Mouse (Mus musculus): ENCODE data around the gene Nsun2. TPM values are rescaled to one million over a fixed set of nuclear protein-coding genes. Genes with fewer than 3 reads are reported as not detected.
"Not testable (repeated sequence)": the region's sequence is repeated elsewhere in the genome, so short reads cannot be mapped to it uniquely, and the experiment has no call there.

The Nsun2 gene
- total RNA-seq, 1 experiment from 2014 or later: 206 TPM

DNA sequence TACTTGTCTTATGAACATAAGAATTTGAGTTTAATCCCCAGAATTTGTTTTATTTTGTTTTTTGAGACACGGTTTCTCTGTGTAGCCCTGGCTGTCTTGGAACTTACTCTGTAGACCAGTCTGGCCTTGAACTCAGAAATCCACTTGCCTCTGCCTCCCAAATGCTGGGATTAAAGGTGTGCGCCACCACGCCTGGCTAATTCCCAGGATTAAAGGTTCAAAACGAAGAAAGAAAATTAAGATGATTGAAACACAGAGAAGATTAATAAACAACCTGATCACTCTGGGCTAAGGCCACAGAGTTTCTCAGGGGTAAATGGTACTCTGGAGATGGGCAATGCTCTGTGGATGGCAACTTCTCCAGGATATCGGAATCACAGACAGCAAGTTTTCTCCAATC is 67.3 kb downstream of the Nsun2 start:
- ATAC-seq (replicated peaks in 1 of 2; ENCODE audit: insufficient read depth in 1 of 2, low FRiP score in 2 of 2, low TSS enrichment in 1 of 2, low read depth in 1 of 2, poor library complexity in 2 of 2, severe bottlenecking in 2 of 2): not testable (repeated sequence)

DNA sequence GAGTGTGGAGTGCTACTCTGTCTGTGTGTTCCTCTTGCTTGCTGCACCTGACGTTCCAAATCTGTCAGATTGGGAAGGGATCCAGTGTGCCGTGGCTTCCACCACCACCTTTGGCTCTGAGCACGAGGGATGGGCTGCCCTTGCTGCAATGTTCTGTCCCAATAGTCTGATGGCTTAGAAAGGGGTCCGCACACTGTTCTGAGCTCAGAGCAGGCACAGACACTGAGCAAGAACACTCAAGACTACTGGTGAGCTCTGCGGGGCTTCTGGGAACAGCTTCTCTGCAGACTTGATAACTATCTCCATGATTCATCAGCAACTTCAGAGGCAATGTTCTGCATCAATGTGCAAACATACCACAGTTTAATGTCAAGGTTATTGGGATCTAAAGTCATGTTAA is 67.8 kb downstream of the Nsun2 start:
- ATAC-seq (replicated peaks in 1 of 2; ENCODE audit: insufficient read depth in 1 of 2, low FRiP score in 2 of 2, low TSS enrichment in 1 of 2, low read depth in 1 of 2, poor library complexity in 2 of 2, severe bottlenecking in 2 of 2): no peak

DNA sequence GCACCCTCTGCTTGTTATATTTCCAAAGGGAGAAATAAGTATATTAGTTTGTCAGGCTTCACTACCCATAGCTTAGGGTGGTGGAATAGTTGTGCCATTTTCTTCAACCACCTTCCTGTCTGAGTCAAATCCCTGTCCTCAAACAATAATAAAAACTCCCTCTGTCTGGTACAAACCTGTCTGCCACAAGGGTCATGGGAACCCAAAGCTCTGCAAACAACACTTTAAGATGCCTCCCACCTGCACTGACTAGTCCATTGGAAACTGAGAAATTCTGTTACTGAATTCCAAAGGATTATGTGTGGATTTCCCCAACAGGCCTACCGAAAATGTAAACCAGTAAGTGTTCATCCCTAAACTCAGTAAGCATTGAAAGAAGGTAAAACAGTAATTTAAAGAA is 71.1 kb downstream of the Nsun2 start:
- ATAC-seq (replicated peaks in 1 of 2; ENCODE audit: insufficient read depth in 1 of 2, low FRiP score in 2 of 2, low TSS enrichment in 1 of 2, low read depth in 1 of 2, poor library complexity in 2 of 2, severe bottlenecking in 2 of 2): no peak

DNA sequence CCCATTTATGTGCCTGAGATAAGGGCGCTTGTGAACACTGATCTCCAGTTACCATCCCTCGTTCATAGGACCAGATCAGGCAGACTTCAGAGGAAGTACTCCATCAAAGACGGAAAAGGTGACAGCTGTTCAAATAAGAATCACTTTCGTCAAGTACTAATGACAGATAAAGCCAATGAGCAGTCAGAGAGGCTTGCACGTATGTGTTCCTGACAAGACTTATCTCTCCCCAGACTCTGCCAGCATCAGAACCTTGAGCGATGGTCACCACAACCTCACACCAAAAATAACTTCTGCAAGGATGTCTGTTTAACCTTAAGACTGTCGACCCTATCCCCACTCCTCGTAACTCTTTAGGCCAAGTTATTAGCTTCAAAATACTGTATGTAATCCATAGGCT is 75.2 kb downstream of the Nsun2 start:
- ATAC-seq (replicated peaks in 1 of 2; ENCODE audit: insufficient read depth in 1 of 2, low FRiP score in 2 of 2, low TSS enrichment in 1 of 2, low read depth in 1 of 2, poor library complexity in 2 of 2, severe bottlenecking in 2 of 2): no peak

DNA sequence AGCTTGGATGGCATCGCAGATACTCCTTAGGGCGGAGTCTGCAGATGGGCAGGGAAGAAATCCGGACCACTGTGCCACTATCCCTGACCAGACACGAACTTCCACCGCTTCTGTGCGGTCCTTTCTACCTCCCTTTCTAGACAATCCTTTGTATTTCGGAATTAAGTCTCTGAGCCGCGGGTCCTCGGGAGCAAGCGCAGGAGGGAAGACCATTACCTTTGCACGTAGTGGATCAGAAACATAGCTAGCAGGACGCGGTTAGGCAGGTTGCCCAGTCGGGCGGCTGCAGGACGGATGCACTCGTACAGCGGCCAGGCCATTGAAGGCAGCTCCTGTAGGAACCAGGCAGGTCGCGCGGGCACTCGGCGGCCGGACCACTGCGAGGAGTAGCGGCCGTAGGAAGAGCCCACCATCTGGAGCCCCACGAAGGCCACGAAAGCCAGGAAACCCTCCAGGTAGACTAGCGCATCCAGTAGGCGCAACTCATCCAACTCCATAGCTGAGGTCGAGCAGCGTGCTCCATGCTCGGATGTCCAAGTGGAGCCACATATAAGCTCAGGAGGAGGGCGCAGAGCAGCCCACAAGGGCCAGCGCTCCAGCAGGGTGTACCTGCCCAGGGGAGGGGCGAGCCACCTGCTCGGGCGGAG is 77.3 kb downstream of the Nsun2 start:
- ATAC-seq (replicated peaks in 1 of 2; ENCODE audit: insufficient read depth in 1 of 2, low FRiP score in 2 of 2, low TSS enrichment in 1 of 2, low read depth in 1 of 2, poor library complexity in 2 of 2, severe bottlenecking in 2 of 2): peak; percentile 8 to 20; a peak in 2 of 4 replicates

DNA sequence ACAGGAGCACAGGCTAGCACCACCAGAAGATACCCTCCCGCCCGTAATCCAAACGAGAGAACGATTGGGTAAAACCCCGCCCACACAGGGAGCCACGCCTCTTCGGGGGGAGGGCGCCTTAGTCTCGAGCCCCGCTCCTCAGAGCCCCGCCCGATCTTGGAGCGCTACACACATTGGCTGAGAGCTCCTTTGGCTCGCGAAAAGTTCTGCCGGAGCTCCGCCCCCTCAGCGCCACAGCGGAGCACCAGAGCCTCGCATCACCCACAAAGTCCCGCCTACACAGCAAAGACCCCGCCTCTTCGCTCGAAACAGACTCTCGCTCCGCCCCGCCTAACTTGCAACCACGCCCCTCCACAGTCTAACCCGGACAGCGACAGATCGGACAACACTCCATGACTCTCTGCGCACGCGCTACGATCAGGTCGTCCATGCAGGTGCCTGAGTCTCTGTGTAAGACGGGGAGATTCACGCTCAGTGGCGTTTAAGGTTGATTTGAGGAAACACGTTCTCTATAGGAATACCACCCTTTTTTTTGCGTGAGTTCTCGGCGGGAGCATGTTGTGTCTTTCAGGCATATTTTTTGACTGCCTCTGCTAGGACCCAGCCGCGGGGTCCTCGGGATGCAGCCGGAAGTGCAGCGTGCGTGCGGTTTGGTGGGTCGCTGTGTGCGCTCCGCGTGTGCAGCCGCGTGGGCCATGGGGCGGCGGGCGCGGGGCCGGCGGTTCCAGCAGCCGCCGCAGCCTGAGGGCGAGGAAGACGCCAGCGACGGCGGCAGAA is 78.0 kb downstream of the Nsun2 start, which contains the start of gene Srd5a1:
Gene Srd5a1 (minus strand): TSS at position 45 of the 777 bp plus-strand sequence.
- peak; percentile 92 for ATAC-seq (replicated peaks in 1 of 2; ENCODE audit: insufficient read depth in 1 of 2, low FRiP score in 2 of 2, low TSS enrichment in 1 of 2, low read depth in 1 of 2, poor library complexity in 2 of 2, severe bottlenecking in 2 of 2)

DNA sequence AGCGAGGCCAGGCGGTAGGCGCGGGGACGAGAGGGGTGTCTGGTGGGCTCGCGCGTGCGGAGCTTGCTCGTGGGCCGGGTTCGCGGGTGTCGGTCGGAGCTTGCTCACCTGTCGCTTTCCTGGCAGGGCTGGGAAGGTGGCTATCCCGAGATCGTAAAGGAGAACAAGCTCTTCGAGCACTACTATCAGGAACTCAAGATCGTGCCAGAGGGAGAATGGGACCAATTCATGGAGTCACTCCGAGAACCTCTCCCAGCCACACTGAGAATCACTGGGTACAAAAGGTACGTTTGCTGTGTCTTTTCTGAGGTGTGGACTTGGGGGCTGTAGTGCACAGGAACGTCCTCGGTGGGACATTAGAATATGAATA is 78.6 kb downstream of the Nsun2 start:
- no peak for ATAC-seq (replicated peaks in 1 of 2; ENCODE audit: insufficient read depth in 1 of 2, low FRiP score in 2 of 2, low TSS enrichment in 1 of 2, low read depth in 1 of 2, poor library complexity in 2 of 2, severe bottlenecking in 2 of 2)

DNA sequence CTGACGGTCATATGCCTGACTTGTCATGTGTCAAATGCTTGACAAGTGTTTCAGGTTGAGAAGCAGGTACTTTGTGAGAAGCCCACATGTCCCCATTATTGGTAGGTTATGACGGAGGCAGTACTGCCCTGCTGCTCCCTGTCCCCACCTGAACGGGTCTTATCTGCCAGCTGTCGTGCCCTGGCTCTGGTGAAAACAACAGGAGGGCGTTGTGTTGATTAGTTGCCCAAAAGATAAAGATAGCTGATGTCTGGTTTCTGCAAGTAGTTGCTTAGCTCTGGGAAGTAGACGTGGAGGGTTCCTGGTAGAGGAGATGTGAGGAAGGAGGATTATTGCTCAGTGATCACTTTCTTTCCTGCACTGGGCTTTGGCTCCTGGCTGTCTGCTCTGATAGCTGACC is 83.2 kb downstream of the Nsun2 start:
- no peak for ATAC-seq (replicated peaks in 1 of 2; ENCODE audit: insufficient read depth in 1 of 2, low FRiP score in 2 of 2, low TSS enrichment in 1 of 2, low read depth in 1 of 2, poor library complexity in 2 of 2, severe bottlenecking in 2 of 2)

DNA sequence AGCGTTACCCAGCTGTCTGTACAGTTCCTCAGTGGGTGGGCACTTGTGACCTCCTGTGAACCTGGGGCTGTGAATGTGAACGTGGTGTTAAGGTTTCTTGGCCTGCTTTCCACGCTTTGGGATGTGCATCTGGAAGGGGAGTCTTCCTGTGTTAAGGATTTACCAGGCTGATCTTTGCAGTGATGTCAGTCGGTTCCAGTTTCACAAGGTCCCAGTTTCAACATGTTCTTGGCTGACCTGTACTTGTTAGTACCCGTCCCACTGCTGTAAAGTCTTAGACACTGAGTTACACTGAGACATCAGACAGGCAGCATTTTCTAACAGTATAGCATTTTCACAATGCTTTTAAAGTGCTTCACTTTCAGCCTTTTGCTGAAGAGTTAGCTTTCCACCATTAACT is 90.3 kb downstream of the Nsun2 start:
- no peak for ATAC-seq (replicated peaks in 1 of 2; ENCODE audit: insufficient read depth in 1 of 2, low FRiP score in 2 of 2, low TSS enrichment in 1 of 2, low read depth in 1 of 2, poor library complexity in 2 of 2, severe bottlenecking in 2 of 2)

DNA sequence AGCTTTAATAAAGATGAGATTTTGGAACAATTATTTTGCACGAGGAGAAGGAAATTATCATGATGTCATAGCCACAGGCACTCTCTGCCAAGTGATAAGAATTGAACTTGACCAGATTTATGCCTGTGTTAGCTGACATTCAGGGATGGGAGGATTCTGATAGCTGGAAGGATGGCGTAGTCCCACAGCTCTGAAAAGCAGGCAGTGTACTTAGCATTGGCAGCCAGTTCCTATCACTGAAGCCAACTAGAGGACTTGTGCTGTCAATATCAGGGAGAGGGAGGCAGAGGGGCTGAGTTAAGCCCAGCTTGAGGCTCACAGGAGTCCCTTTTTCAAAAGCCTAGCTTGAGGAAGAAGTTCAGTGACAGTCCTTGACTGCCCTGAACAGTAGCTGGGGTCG is 91.0 kb downstream of the Nsun2 start:
- ATAC-seq (replicated peaks in 1 of 2; ENCODE audit: insufficient read depth in 1 of 2, low FRiP score in 2 of 2, low TSS enrichment in 1 of 2, low read depth in 1 of 2, poor library complexity in 2 of 2, severe bottlenecking in 2 of 2): no peak

DNA sequence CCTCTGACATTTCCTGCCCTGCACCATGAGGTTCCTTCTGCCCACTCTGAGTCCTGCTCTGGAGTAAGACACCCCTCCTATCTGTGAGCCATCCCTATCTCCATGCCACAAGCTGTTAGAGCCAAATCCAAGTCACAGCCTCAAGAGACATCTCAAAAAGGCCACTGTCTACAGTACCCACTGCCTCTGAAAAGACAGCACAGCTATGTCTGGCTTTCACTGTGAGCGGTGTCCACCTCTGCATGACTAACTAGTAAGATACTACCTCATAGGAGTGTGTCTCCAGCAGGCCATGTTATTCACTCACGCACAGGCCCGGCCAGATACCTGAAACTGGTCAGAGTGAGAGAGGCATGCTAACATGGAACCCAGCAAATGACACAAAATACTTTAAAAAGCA is 94.4 kb downstream of the Nsun2 start:
- no peak for ATAC-seq (replicated peaks in 1 of 2; ENCODE audit: insufficient read depth in 1 of 2, low FRiP score in 2 of 2, low TSS enrichment in 1 of 2, low read depth in 1 of 2, poor library complexity in 2 of 2, severe bottlenecking in 2 of 2)

DNA sequence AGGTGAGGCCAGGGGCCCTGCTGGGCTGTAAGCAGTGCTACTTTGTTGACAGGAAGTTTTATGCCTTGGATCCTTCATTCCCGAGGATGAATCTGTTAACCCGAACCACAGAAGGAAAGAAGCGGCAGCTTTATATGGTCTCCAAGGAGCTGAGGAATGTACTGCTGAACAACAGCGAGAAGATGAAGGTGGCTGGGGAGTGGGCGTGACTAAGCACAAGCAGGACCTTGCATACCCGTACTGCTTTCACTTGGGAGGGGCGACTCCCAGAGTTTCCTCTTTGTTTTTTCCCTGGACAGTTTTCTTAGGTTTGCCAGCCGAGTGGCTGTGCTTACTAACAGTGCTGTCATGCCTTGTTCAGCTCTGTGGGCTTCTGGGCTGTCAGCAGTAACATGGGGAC is 97.0 kb downstream of the Nsun2 start:
- no peak for ATAC-seq (replicated peaks in 1 of 2; ENCODE audit: insufficient read depth in 1 of 2, low FRiP score in 2 of 2, low TSS enrichment in 1 of 2, low read depth in 1 of 2, poor library complexity in 2 of 2, severe bottlenecking in 2 of 2)

DNA sequence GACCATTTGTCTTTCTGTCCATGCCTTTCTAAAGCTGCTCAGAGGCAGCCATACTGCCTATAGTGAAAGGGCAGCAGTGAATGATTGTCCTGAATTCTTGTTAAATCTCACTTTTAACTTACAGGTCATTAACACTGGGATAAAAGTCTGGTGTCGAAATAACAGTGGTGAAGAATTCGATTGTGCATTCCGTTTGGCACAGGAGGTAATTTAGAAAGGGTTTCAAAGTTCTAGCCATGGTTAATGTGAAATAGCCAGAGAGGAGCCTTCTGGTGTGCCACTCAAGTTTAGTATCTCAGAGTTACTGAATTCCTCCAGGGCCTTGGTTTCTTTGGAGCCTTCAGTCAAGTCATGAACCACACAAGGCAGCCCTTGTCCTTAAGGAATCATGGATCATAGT is 97.6 kb downstream of the Nsun2 start:
- no peak for ATAC-seq (replicated peaks in 1 of 2; ENCODE audit: insufficient read depth in 1 of 2, low FRiP score in 2 of 2, low TSS enrichment in 1 of 2, low read depth in 1 of 2, poor library complexity in 2 of 2, severe bottlenecking in 2 of 2)

DNA sequence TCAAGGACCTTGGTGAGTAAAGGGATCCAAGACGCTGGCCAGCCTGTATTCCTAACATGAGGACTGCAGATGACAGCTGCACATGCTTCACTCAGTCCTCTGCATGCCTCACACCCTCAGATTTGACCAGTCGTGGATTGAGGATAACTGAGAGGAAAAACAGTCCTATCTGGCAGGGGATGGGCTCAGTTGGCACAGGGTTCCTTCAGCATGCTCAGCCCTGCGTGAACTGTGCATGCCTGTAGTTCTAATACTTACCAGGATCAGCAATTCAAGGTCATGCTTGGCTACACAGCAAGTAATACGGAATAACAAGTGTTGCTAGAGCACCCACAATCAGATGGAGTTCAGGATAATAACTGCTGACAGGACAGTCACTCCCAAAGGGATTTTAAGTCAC is 98.1 kb downstream of the Nsun2 start:
- no peak for ATAC-seq (replicated peaks in 1 of 2; ENCODE audit: insufficient read depth in 1 of 2, low FRiP score in 2 of 2, low TSS enrichment in 1 of 2, low read depth in 1 of 2, poor library complexity in 2 of 2, severe bottlenecking in 2 of 2)

DNA sequence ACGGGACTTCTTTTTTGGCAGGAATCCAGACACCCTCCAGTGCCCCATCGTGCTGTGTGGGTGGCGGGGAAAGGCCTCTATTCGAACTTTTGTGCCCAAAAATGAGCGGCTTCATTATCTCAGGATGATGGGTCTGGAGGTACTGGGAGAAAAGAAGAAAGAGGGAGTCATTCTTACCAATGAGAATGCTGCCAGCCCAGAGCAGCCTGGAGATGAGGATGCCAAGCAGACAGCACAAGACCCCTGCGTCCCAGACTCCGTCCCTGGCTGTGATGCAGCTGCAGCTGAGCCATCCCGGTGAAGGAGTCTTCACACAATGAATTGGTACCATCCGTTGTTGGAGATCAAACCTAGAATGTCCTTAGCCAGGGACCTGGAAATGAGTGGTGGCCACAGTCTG is 100.0 kb downstream of the Nsun2 start:
- no peak for ATAC-seq (replicated peaks in 1 of 2; ENCODE audit: insufficient read depth in 1 of 2, low FRiP score in 2 of 2, low TSS enrichment in 1 of 2, low read depth in 1 of 2, poor library complexity in 2 of 2, severe bottlenecking in 2 of 2)

DNA sequence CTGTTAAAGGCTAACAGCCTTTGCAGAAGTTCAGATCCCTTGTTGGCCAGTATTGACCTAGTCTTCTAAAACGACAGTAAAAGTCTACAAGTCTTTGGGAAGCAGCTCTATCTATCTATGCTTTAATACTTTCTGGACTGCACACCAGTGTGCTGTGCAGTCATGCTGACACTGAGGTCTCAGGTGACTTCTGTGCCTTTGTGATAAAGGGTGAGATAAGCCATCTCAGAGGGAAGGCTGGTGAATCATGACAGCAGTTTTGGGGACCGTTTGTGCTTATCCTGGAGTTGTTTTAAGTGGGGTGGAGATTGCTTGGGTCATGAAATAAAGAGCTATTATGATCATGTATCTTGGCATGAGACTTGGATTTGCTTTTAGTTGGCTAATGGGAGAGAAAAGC is 100.4 kb downstream of the Nsun2 start:
- no peak for ATAC-seq (replicated peaks in 1 of 2; ENCODE audit: insufficient read depth in 1 of 2, low FRiP score in 2 of 2, low TSS enrichment in 1 of 2, low read depth in 1 of 2, poor library complexity in 2 of 2, severe bottlenecking in 2 of 2)

DNA sequence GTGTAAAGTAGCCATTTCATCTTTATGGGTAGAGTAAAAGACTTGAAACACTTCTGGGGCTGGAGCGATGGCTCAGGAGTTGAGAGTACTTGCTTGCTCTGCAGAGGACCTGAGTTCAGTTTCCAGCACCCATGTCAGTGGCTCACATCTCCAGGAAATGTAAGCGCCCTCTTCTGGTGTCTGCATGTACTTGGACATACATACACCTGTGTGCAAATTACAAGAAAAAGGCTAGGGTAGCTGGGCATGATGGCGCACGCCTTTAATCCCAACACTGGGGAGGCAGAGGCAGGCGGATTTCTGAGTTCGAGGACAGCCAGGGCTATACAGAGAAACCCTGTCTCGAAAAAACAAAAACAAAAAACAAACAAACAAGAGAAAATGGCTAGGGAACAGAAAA is 102.3 kb downstream of the Nsun2 start:
- ATAC-seq (replicated peaks in 1 of 2; ENCODE audit: insufficient read depth in 1 of 2, low FRiP score in 2 of 2, low TSS enrichment in 1 of 2, low read depth in 1 of 2, poor library complexity in 2 of 2, severe bottlenecking in 2 of 2): not testable (repeated sequence)

DNA sequence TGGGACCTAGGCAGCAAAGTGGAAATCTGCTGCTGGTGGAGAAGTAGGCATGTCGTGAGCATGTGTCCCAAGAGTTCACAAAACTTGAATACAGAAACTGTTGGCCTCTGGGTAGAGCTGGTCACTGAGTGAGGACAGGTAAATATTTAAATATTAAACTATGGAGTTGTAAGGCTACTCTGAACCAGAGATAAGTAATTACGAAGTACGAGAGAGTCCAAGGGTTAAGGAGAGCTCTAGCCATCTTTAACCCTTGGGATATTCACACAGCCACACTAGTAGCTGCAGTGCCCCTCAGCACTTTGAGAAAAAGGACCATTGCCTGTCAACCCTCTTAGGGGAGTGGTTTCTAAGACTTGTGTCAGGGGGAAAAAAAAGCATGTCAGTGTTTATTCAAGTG is 102.8 kb downstream of the Nsun2 start:
- ATAC-seq (replicated peaks in 1 of 2; ENCODE audit: insufficient read depth in 1 of 2, low FRiP score in 2 of 2, low TSS enrichment in 1 of 2, low read depth in 1 of 2, poor library complexity in 2 of 2, severe bottlenecking in 2 of 2): no peak

DNA sequence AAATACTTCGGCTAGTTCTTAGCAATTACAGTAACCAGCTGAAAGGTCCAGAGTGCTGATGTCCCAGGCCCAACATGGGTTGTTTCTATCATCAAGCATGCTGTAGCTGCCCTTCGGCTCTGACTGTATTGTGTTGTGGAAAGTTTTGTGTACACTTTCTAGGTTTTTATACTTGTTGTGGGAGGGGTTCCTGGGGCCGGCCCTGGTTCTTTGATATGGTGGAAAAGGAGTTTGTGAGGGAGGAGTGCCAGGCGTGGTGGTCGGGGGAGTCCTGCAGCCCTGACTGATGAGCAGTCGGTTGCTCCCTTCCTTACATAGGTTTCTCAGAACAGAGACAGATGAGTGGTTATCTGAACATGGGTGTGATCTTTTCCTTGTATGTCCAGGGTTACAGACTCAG is 103.3 kb downstream of the Nsun2 start:
- ATAC-seq (replicated peaks in 1 of 2; ENCODE audit: insufficient read depth in 1 of 2, low FRiP score in 2 of 2, low TSS enrichment in 1 of 2, low read depth in 1 of 2, poor library complexity in 2 of 2, severe bottlenecking in 2 of 2): no peak

All from hematopoietic stem cell, adult 5-6 weeks (primary cell).